Mouse (Mus musculus) small intestine, adult 2 months (tissue): ENCODE data around the gene Plbd1.

Experiments
- CTCF ChIP-seq: fragments of 200-500 bp; IDR thresholded peaks from 2 replicates; pipeline ENCODE4 v1.5.1; 2012; ENCODE audit warnings: low read depth, mild to moderate bottlenecking, control low read depth, inconsistent platforms, low read length, moderate library complexity, mixed read lengths; ENCODE audit not compliant: insufficient replicate concordance, insufficient read length; ENCODE audit errors: extremely low read depth
- POLR2A ChIP-seq: fragments of 200-500 bp; IDR thresholded peaks from 2 replicates; pipeline ENCODE4 v1.6.1; 2012; ENCODE audit warnings: low read depth, mild to moderate bottlenecking, control low read depth, inconsistent platforms, low read length, moderate library complexity

DNA sequence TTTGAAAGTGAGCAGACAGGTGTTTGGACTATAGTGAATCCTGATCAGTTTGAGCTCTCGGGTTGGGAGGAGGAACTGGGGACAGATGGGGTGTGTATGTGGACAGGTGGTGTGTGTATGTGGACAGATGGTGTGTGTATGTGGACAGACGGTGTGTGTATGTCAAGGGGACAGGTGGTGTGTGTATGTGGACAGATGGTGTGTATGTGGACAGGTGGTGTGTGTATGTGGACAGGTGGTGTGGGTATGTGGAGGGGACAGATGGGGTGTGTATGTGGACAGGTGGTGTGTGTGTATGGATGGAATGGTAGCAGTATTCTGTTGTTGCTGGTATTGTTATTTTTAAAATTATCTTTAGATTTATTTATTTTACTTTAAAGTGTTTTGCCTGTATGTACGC is 40.1 kb upstream of the Plbd1 start:
- no peak for TF ChIP-seq CTCF
- TF ChIP-seq POLR2A, result no peak
